Mouse (Mus musculus): ENCODE data around the gene Mc1r.

- TF ChIP-seq CTCF (IDR thresholded peaks at IDR 0.05; ENCODE audit: borderline replicate concordance, insufficient read depth, low read length) (no peak), POLR2A (IDR thresholded peaks at IDR 0.05; ENCODE audit: low read depth, low read length) (no peak)
Observed at GRCm38 (mm10) chr8:123381711-123382110, 25.2 kb upstream of the Mc1r start.

All from embryonic fibroblast, embryonic 13.5 days (primary cell).